In genomic region chr15:86165811-86166590, GRCm38 (mm10) we compare ENCODE assay signal across 32 mouse cellular contexts. TPM values are rescaled to one million over a fixed set of nuclear protein-coding genes. Genes with fewer than 3 reads are reported as not detected.
DNase-seq lines count a peak whose midpoint lies in the region; ATAC-seq and TF ChIP-seq lines count a peak whose summit lies in the region.
"Had no signal": no experiment of that assay in that cellular context is flagged by ENCODE, and none has a peak within 500 bp of the region (broad histone marks: within the 10 kb centered on the region; RNA-seq: fewer than 3 reads in every experiment).

No protein-coding gene starts in this region.

- no peaks in the 10 kb centered on the region; the same call in 1 of the 2 replicates for H3K79me2 ChIP-seq in liver, adult 2 months (ENCODE audit: control insufficient read depth, insufficient read depth, low read length)

- no peak overlapping the region for H3K4me3 ChIP-seq in liver, adult 2 months (ENCODE audit: insufficient read depth, low read depth, low read length)
- H3K4me3 ChIP-seq in liver, postnatal 0 days (ENCODE audit: low read depth, low read length), result no peak overlapping the region
- no peak overlapping the region for H3K4me3 ChIP-seq in bone marrow macrophage, adult 2 months (ENCODE audit: insufficient read depth, low read length)
- H3K4me3 ChIP-seq in hindbrain, embryonic 16.5 days (ENCODE audit: low read length), result no peak overlapping the region
- H3K4me3 ChIP-seq: embryonic facial prominence, embryonic 15.5 days; forebrain, embryonic 12.5 days; heart, embryonic 10.5 days; heart, embryonic 15.5 days; hindbrain, embryonic 12.5 days; liver, embryonic 13.5 days; midbrain, embryonic 12.5 days; myocyte; neural tube, embryonic 12.5 days had no signal

- DNase-seq in liver, adult 2 months (ENCODE audit: extremely low read depth, low read depth, low spot score), result peak; percentile 38
- no peak for DNase-seq in liver, postnatal 0 days
- DNase-seq in 3T3-L1 (ENCODE audit: low read depth, low spot score), result peak; percentile 20
- peak; percentile 43 for DNase-seq in ES-CJ7 (ENCODE audit: low read depth, low spot score)
- DNase-seq in adrenal gland, adult 8-10 months, result no peak
- DNase-seq: adrenal gland, adult 2 months; B cell, adult 2 months; cerebellum, adult 11 months; cerebellum, adult 9-11 months; forebrain, postnatal 0 days; gastrocnemius, postnatal 14 days; heart, postnatal 36 days; kidney, adult 9 months; kidney, postnatal 36 days; left cerebral cortex, postnatal 4 days; liver, embryonic 13.5 days; lung, adult 2 months; lung, postnatal 10 days; right cerebral cortex, adult 18-20 months; thymus, postnatal 25 days had no signal

- ATAC-seq in liver, postnatal 0 days, result no peak
- ATAC-seq in hindbrain, embryonic 16.5 days, result no peak
- ATAC-seq: activated CD4-positive, CD25-positive, alpha-beta regulatory T cell, adult 4 months; forebrain, postnatal 0 days; intestine, postnatal 0 days had no signal

- H3K4me1 ChIP-seq in liver, adult 2 months (ENCODE audit: control insufficient read depth, insufficient read depth, low read length), result no peaks in the 10 kb centered on the region; the same call in 1 of the 2 replicates
- H3K4me1 ChIP-seq in liver, postnatal 0 days (ENCODE audit: insufficient read depth), result peaks cover 5% of the 10 kb centered on the region; the same call in 1 of the 2 replicates
- peaks cover 42% of the 10 kb centered on the region for H3K4me1 ChIP-seq in bone marrow macrophage, adult 2 months (ENCODE audit: control insufficient read depth, insufficient read depth, low read length)
- H3K4me1 ChIP-seq in hindbrain, embryonic 16.5 days (ENCODE audit: control insufficient read depth, insufficient read depth, low read depth, low read length), result peaks cover 2% of the 10 kb centered on the region; the same call in 1 of the 2 replicates

- WGBS in liver, adult 2 months, result 86% methylated on average over 24 of the region's 24 CpGs
- 78% methylated on average over 24 of the region's 24 CpGs for WGBS in liver, postnatal 0 days (ENCODE audit: insufficient replicate concordance)
- WGBS in hindbrain, embryonic 16.5 days, result 92% methylated on average over 24 of the region's 24 CpGs

- H3K36me3 ChIP-seq in liver, adult 2 months (ENCODE audit: control insufficient read depth, insufficient read depth, low read length), result no peaks in the 10 kb centered on the region
- H3K36me3 ChIP-seq in liver, postnatal 0 days (replicated peaks; ENCODE audit: insufficient read depth, low read length), result peaks cover 11% of the 10 kb centered on the region
- peaks cover 2% of the 10 kb centered on the region; the same call in 1 of the 2 replicates for H3K36me3 ChIP-seq in hindbrain, embryonic 16.5 days (ENCODE audit: control insufficient read depth, insufficient read depth, low read length)

- H3K4me2 ChIP-seq in liver, postnatal 0 days (ENCODE audit: low read depth, low read length), result no peak overlapping the region
- H3K4me2 ChIP-seq in hindbrain, embryonic 16.5 days (ENCODE audit: low read length), result no peak overlapping the region
- H3K4me2 ChIP-seq: embryonic facial prominence, embryonic 15.5 days; forebrain, embryonic 12.5 days; heart, embryonic 15.5 days; hindbrain, embryonic 12.5 days; liver, embryonic 13.5 days; midbrain, embryonic 12.5 days; neural tube, embryonic 12.5 days had no signal

- no peak overlapping the region for H3K9ac ChIP-seq in liver, adult 2 months (ENCODE audit: low read depth, low read length)
- no peak overlapping the region for H3K9ac ChIP-seq in liver, postnatal 0 days (replicated peaks)
- H3K9ac ChIP-seq in hindbrain, embryonic 16.5 days (ENCODE audit: low read depth, low read length), result no peak overlapping the region
- H3K9ac ChIP-seq: embryonic facial prominence, embryonic 15.5 days; forebrain, embryonic 12.5 days; forebrain, postnatal 0 days; heart, embryonic 15.5 days; hindbrain, embryonic 12.5 days; liver, embryonic 13.5 days; midbrain, embryonic 12.5 days; neural tube, embryonic 12.5 days had no signal

- no peak overlapping the region for H3K27ac ChIP-seq in liver, adult 2 months (replicated peaks; ENCODE audit: insufficient read depth, low read depth, low read length)
- H3K27ac ChIP-seq in liver, postnatal 0 days (ENCODE audit: low read depth), result no peak overlapping the region
- peak overlapping the region; percentile 100 for H3K27ac ChIP-seq in bone marrow macrophage, adult 2 months (ENCODE audit: insufficient read depth, low read depth, low read length)
- no peak overlapping the region for H3K27ac ChIP-seq in hindbrain, embryonic 16.5 days (ENCODE audit: low read depth, low read length)
- H3K27ac ChIP-seq: embryonic facial prominence, embryonic 15.5 days; forebrain, embryonic 12.5 days; heart, embryonic 10.5 days; heart, embryonic 15.5 days; hindbrain, embryonic 12.5 days; liver, embryonic 13.5 days; midbrain, embryonic 12.5 days; neural tube, embryonic 12.5 days had no signal

- no peak for TF ChIP-seq EP300 in liver, postnatal 0 days (IDR thresholded peaks at IDR 0.05; ENCODE audit: low read depth)

- no peak for TF ChIP-seq CTCF in liver, adult 2 months (IDR thresholded peaks at IDR 0.05; ENCODE audit: low read depth, low read length)
- no peak for TF ChIP-seq CTCF in liver, postnatal 0 days (IDR thresholded peaks at IDR 0.05; ENCODE audit: low read depth)
- no peak for TF ChIP-seq CTCF in bone marrow macrophage, adult 2 months (IDR thresholded peaks at IDR 0.05; ENCODE audit: low read depth, low read length)

- H3K9me3 ChIP-seq in liver, postnatal 0 days (ENCODE audit: low read length), result no peaks in the 10 kb centered on the region
- no peaks in the 10 kb centered on the region for H3K9me3 ChIP-seq in hindbrain, embryonic 16.5 days (ENCODE audit: control insufficient read depth, low read length)
- H3K9me3 ChIP-seq: embryonic facial prominence, embryonic 15.5 days; forebrain, embryonic 12.5 days; heart, embryonic 10.5 days; heart, embryonic 15.5 days; liver, embryonic 13.5 days; midbrain, embryonic 12.5 days; neural tube, embryonic 12.5 days had no signal

- TF ChIP-seq POLR2A in liver, adult 2 months (IDR thresholded peaks at IDR 0.05; ENCODE audit: extremely low read depth, insufficient read depth, low read length), result no peak
- TF ChIP-seq POLR2A in bone marrow macrophage, adult 2 months (IDR thresholded peaks at IDR 0.05; ENCODE audit: borderline replicate concordance, low read depth, low read length), result no peak

- no peaks in the 10 kb centered on the region for H3K27me3 ChIP-seq in liver, adult 2 months (ENCODE audit: control insufficient read depth, insufficient read depth, low read length)
- H3K27me3 ChIP-seq in liver, postnatal 0 days (ENCODE audit: insufficient read depth, low read length), result no peaks in the 10 kb centered on the region
- H3K27me3 ChIP-seq in hindbrain, embryonic 16.5 days (replicated peaks; ENCODE audit: control insufficient read depth, insufficient read depth, low read length), result no peaks in the 10 kb centered on the region
- H3K27me3 ChIP-seq: embryonic facial prominence, embryonic 15.5 days; forebrain, embryonic 12.5 days; heart, embryonic 15.5 days; hindbrain, embryonic 12.5 days; liver, embryonic 13.5 days; midbrain, embryonic 12.5 days; neural tube, embryonic 12.5 days had no signal

RNA-seq across cellular contexts. Expression of gene Cerk, which starts 19.9 kb away (rescaled TPM):
- total RNA-seq in liver, adult 2 months (2014; rRNA removed), result 3.0 and 3.7 TPM in 2 replicates
- 2.6 and 2.7 TPM in 2 replicates for polyA plus RNA-seq in liver, adult 2 months (2012; rRNA removed)
- 5.5 and 6.1 TPM in 2 replicates for polyA plus RNA-seq in liver, postnatal 0 days (2015; fragmentation: Nextera tagmentation; extraction: Ambion mirVana)
- 103 and 111 TPM in 2 replicates for polyA plus RNA-seq in bone marrow macrophage, adult 2 months (2012; ENCODE audit: insufficient read depth, insufficient read length, missing spikeins)
- total RNA-seq in adrenal gland, adult 8-10 months (2022), result 10 to 100 TPM; 33.3 to 53.8 (median 43.4) TPM
- polyA plus RNA-seq in hindbrain, embryonic 16.5 days (2015; fragmentation: Nextera tagmentation; extraction: Ambion mirVana), result 25.3 and 27.6 TPM in 2 replicates

RNA-seq across cellular contexts. Expression of gene Tbc1d22a, which starts 48.3 kb away (rescaled TPM):
- total RNA-seq in liver, adult 2 months (2014; rRNA removed), result 9.6 and 13.2 TPM in 2 replicates
- polyA plus RNA-seq in liver, adult 2 months (2012; rRNA removed), result 14.1 and 14.3 TPM in 2 replicates
- polyA plus RNA-seq in liver, postnatal 0 days (2015; fragmentation: Nextera tagmentation; extraction: Ambion mirVana), result 6.0 and 6.4 TPM in 2 replicates
- 37.2 and 39.8 TPM in 2 replicates for polyA plus RNA-seq in bone marrow macrophage, adult 2 months (2012; ENCODE audit: insufficient read depth, insufficient read length, missing spikeins)
- 10 to 100 TPM; 36.6 to 49.1 (median 43.4) TPM for total RNA-seq in adrenal gland, adult 8-10 months (2022)
- polyA plus RNA-seq in hindbrain, embryonic 16.5 days (2015; fragmentation: Nextera tagmentation; extraction: Ambion mirVana), result 12.6 and 13.2 TPM in 2 replicates

Comparison
In these comparisons a context has a peak if more than half of its experiments do, and no peak if none do; other contexts are left out.
1. DNase-seq: peak in liver, adult 2 months (single experiment), 3T3-L1 (single experiment) and ES-CJ7 (single experiment); none in liver, postnatal 0 days (single experiment) and adrenal gland, adult 8-10 months (single experiment).